Mouse (Mus musculus): ENCODE results near the gene Cyp11a1.

DNA sequence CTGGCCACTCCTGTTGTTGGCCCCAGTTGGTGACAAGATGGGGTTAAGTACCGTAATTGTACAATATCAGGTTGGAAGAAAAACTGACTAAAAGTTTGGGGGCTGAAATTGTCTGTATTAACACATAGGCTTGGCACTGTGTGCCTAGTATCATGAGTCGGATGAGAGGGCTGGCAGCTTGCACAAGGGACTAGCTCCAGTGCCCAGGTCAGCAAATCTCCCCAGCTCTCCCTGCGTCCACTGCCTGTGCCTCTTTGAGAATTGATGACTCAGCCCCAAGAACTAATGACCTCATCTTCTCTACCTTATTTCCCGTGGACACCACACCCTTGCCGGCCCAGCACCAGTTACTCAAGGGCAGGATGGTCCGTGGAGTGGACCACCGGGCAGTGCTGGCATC is 43.6 kb downstream of the Cyp11a1 start:
- TF ChIP-seq CTCF (IDR thresholded peaks at IDR 0.05 in 2 of 3, conservative IDR thresholded peaks at IDR 0.05 in 1 of 3; ENCODE audit: control insufficient read depth in 1 of 3, insufficient read depth in 1 of 3, low read depth in 2 of 3, low read length in 3 of 3, poor library complexity in 1 of 3, severe bottlenecking in 1 of 3) (no peak), MXI1 (IDR thresholded peaks at IDR 0.05; ENCODE audit: low read depth, low read length) (no peak)

All from MEL (cell line).